ENCODE assay signal across 9 mouse cellular contexts in the genomic region with DNA sequence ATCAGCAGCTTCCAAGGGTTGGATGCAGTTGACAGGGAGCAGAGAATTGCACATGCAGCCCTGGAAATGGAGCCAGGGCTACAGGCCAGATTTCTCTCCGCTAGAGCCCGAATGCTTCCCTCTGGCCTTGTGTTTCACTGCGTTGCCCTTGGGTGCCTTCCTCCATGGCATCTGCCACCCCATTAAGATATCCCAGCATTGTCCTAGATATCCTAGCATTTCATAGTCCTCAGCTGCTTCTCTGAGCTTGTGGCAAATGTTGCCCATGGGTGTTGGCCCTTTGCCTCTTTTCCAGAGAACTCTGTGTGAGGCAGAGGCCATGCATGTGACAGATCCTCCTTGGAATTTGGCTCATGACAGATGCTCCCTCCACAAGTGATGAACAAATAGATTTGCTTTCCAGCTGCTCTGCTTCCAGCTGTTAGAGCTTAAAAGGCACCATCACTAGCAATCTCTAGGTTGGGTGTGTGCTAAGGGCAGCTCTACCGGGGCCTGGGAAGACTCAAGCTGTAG. TPM values are rescaled to one million over a fixed set of nuclear protein-coding genes. Genes with fewer than 3 reads are reported as not detected.
A peak's percentile ranks its signal among the peaks of the same experiment; 100 is the strongest.
DNase-seq lines count a peak whose midpoint lies in the region; ATAC-seq and TF ChIP-seq lines count a peak whose summit lies in the region.
"Had no signal": no experiment of that assay in that cellular context is flagged by ENCODE, and none has a peak within 500 bp of the region (broad histone marks: within the 10 kb centered on the region; RNA-seq: fewer than 3 reads in every experiment).

No protein-coding gene starts in this region.

- H3K27me3 ChIP-seq in liver, adult 2 months (ENCODE audit: control insufficient read depth, insufficient read depth, low read length): no peaks in the 10 kb centered on the region
- no peaks in the 10 kb centered on the region for H3K27me3 ChIP-seq in cerebellum, adult 2 months (ENCODE audit: control insufficient read depth, insufficient read depth, low read length)
- H3K27me3 ChIP-seq in heart, embryonic 15.5 days: no peaks in the 10 kb centered on the region

- H3K27ac ChIP-seq in liver, adult 2 months (replicated peaks; ENCODE audit: insufficient read depth, low read depth, low read length): no peak overlapping the region
- H3K27ac ChIP-seq in cerebellum, adult 2 months (ENCODE audit: insufficient read depth, low read length): no peak overlapping the region
- 0 out of 2 replicates have a peak overlapping the region, but pooled peaks have one; percentile 10 for H3K27ac ChIP-seq in heart, embryonic 15.5 days

- H3K79me2 ChIP-seq in liver, adult 2 months (ENCODE audit: control insufficient read depth, insufficient read depth, low read length): no peaks in the 10 kb centered on the region

- no peak for TF ChIP-seq POLR2A in liver, adult 2 months (IDR thresholded peaks at IDR 0.05; ENCODE audit: extremely low read depth, insufficient read depth, low read length)
- no peak for TF ChIP-seq POLR2A in cerebellum, adult 2 months (IDR thresholded peaks at IDR 0.05; ENCODE audit: borderline replicate concordance, insufficient read depth, low read length)

- TF ChIP-seq CTCF in liver, adult 2 months (IDR thresholded peaks at IDR 0.05; ENCODE audit: low read depth, low read length): no peak
- no peak for TF ChIP-seq CTCF in cerebellum, adult 2 months (IDR thresholded peaks at IDR 0.05; ENCODE audit: borderline replicate concordance, insufficient read depth, low read depth, low read length)

- 41% methylated on average over 4 of the region's 4 CpGs for WGBS in liver, adult 2 months
- WGBS in cerebellum, adult 2 months: 17% methylated on average over 4 of the region's 4 CpGs
- WGBS in heart, embryonic 15.5 days: 71% methylated on average over 4 of the region's 4 CpGs

- H3K4me1 ChIP-seq in liver, adult 2 months (ENCODE audit: control insufficient read depth, insufficient read depth, low read length): peaks cover 4% of the 10 kb centered on the region
- H3K4me1 ChIP-seq in cerebellum, adult 2 months (ENCODE audit: control insufficient read depth, insufficient read depth, low read length): peaks cover 11% of the 10 kb centered on the region
- peaks cover 18% of the 10 kb centered on the region for H3K4me1 ChIP-seq in heart, embryonic 15.5 days (replicated peaks)

- no peak overlapping the region for H3K4me3 ChIP-seq in liver, adult 2 months (ENCODE audit: insufficient read depth, low read depth, low read length)
- H3K4me3 ChIP-seq in cerebellum, adult 2 months (replicated peaks; ENCODE audit: insufficient read depth, low read depth, low read length): no peak overlapping the region
- H3K4me3 ChIP-seq in heart, embryonic 15.5 days: no peak overlapping the region

- no peaks in the 10 kb centered on the region for H3K36me3 ChIP-seq in liver, adult 2 months (ENCODE audit: control insufficient read depth, insufficient read depth, low read length)
- H3K36me3 ChIP-seq in heart, embryonic 15.5 days: 0 out of 2 replicates have a peak, but pooled peaks cover 3% of the 10 kb centered on the region

- H3K9me3 ChIP-seq in heart, embryonic 15.5 days (replicated peaks): no peaks in the 10 kb centered on the region

- no peak overlapping the region for H3K9ac ChIP-seq in liver, adult 2 months (ENCODE audit: low read depth, low read length)
- H3K9ac ChIP-seq in heart, embryonic 15.5 days: no peak overlapping the region

- no peak for ATAC-seq in heart, embryonic 15.5 days (replicated peaks; ENCODE audit: insufficient number of reproducible peaks, insufficient read depth, low FRiP score, low read depth)

- no peak overlapping the region for H3K4me2 ChIP-seq in heart, embryonic 15.5 days

- peak; percentile 43 for DNase-seq in liver, adult 2 months (ENCODE audit: extremely low read depth, low read depth, low spot score)
- DNase-seq in liver: no peak
- DNase-seq in cerebellum, adult 2 months: peak; percentile 33 to 53
- DNase-seq in lung, postnatal 36 days: peak; percentile 69
- DNase-seq in thymus, adult 18-20 months: no peak
- no peak for DNase-seq in yolk sac, embryonic 10.5 days (ENCODE audit: low spot score)
- DNase-seq: midbrain, embryonic 14.5 days had no signal

RNA-seq across cellular contexts. Expression of gene Vstm4, which starts 37.8 kb away (rescaled TPM):
- total RNA-seq in liver, adult 2 months (2014; rRNA removed): 0.92 and 1.3 TPM in 2 replicates
- polyA plus RNA-seq in liver, adult 2 months (2012; rRNA removed): 0.81 and 0.91 TPM in 2 replicates
- 5.5 and 7.1 TPM in 2 replicates for polyA plus RNA-seq in cerebellum, adult 2 months (2012; rRNA removed)
- polyA plus RNA-seq in heart, embryonic 15.5 days (2015; fragmentation: Nextera tagmentation; extraction: Ambion mirVana): 20.3 and 25.4 TPM in 2 replicates
- total RNA-seq: common myeloid progenitor, adult 5-6 weeks had no signal

Comparison
In these comparisons a context has a peak if more than half of its experiments do, and no peak if none do; other contexts are left out.
1. DNase-seq: peak in liver, adult 2 months (single experiment), cerebellum, adult 2 months (2 of 2) and lung, postnatal 36 days (single experiment); none in liver (single experiment), thymus, adult 18-20 months (0 of 2) and yolk sac, embryonic 10.5 days (single experiment).